Mouse (Mus musculus) layer of hippocampus, postnatal 10 days (tissue): ENCODE measurements around the gene Lpp. TPM values are rescaled to one million over a fixed set of nuclear protein-coding genes. Genes with fewer than 3 reads are reported as not detected.

Experiments used
- DNase-seq, 2 experiments: peaks; one replicate each; pipeline ENCODE4 v3.0.0; 2021; ENCODE audit warnings: low spot score in 2 of 2
- total RNA-seq, 2 experiments: library from RNA; stranded (reverse); gene quantifications; 2 replicates each; pipeline ENCODE4 v1.2.3; 2021

The Lpp gene
- total RNA-seq, 2 experiments from 2014 or later, result 10.9 to 11.2 TPM

GRCm38 (mm10) chr16:24469313-24469712 lies 76.0 kb downstream of the Lpp start:
- no peak for DNase-seq

- no peak for DNase-seq
These were observed 77.3 kb downstream of the Lpp start for GRCm38 (mm10) chr16:24470601-24471000.

DNA sequence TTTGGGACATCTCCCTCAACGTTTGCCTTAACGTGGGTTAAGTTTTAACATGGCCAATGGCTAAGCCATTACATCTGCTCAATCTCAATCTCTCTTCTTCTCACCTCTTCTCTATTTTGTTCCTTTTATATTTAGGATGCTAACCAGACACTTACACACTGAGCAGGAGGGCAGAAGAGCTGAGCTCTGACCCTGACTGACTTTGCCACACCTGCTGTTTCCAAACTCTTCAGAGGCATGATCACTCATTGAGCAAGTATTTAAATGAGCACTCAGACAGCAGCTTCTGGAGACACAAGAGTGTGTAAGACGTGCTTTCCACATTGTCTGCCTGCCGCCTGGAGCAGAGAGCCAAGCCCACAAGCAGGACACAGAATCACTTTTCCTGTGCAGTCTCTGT lies 77.7 kb downstream of the Lpp start:
- no peak for DNase-seq

DNA sequence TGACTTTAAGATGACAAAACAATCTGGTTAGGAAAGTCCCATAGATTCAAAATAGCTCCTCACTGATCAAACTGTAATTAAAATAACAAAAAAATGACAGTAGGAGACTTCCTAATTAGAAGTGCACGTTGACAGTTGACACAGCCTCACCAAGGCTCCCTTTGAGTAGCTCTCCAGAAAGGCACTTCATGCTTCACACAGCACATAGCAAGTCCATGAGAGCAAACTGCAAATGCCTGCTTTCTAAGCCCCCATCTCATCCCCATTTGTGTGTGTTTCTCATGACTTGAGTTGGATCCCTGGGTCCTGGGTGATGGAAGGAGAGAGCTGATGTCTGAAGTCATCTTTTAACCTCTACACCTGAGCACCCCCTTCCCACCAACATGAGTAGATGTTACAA lies 78.5 kb downstream of the Lpp start:
- DNase-seq, result no peak

- no peak for DNase-seq
These were observed 80.7 kb downstream of the Lpp start for GRCm38 (mm10) chr16:24473966-24474365.

DNA sequence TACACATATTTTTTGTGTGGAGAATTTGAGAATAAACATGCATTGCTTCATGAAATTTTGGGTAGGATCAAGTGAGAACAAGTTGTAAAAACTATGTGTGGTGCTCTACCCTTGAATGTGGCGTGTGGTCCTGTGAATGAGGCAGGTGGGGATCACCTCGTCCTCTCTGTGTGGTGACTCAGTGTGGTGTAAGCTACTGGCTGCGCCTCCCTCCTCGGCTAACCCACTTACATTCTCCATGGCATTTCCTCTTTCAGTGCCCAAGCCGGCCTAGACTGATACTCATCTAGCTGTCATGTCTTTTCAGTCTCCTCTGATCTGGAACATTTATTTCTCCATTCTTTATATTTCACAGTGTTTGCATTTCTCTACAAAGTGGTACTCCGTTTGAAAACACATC lies 81.5 kb downstream of the Lpp start:
- DNase-seq, result no peak

GRCm38 (mm10) chr16:24475305-24475947 lies 82.1 kb downstream of the Lpp start:
- DNase-seq, result no peak

DNA sequence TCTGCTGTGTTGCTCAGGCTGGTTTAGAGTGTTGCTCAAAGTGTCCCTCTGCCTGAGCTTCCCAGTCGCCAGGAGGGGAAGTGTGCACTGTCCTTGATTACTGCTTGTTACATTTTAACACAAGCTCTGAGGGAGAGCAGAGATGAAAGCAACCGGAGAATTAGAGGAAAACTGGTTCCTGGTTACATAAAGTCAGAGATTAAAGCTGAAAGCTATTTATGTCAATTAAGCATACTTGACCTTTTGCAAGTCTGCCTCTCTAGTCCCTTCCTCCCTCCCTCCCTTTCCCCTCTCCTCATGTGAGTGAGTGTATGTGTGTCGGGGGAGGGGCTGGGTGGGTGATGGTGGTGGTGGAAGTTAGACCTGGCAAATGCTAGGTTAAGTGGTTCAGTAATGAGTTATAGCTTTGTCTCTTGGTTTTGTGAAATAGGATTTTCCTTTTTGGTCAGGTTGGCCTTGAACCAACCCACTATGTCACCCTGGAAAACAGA lies 83.6 kb downstream of the Lpp start:
- DNase-seq, result no peak

- no peak for DNase-seq
These were observed 84.7 kb downstream of the Lpp start for GRCm38 (mm10) chr16:24478006-24478405.

- no peak for DNase-seq
These were observed 85.5 kb downstream of the Lpp start for GRCm38 (mm10) chr16:24478851-24479250.

- no peak for DNase-seq
These were observed 89.3 kb downstream of the Lpp start for GRCm38 (mm10) chr16:24482648-24483047.

GRCm38 (mm10) chr16:24483527-24484101 lies 90.3 kb downstream of the Lpp start:
- peak; percentile 35 to 44 for DNase-seq

DNA sequence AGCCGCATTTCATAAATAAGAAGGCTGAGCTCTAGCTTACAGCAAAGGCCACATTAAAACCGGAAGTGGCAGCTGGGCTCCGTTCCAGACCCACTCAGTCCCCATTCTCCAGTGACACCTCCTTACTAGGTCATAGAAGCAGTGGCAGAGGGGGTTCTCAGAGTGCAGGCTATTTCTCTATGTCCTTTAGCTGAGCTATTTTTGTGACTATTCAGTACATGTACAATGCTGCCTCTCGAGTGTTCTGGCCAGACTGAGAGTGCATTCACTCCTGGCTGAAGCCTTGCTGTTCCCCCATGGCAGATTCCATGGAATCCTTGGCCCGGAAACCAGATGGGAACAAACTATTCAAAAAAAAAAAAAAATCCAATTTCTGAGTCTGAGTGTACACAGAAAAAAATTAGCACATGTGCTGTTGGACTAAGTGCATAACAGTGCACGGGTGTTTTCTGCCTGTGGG lies 94.5 kb downstream of the Lpp start:
- peak; percentile 54 to 57 for DNase-seq

- DNase-seq, result peak in 1 of 2 experiments; percentile 30
These were observed 96.4 kb downstream of the Lpp start for GRCm38 (mm10) chr16:24489516-24490285.

GRCm38 (mm10) chr16:24490751-24491485 lies 97.6 kb downstream of the Lpp start:
- peak in 1 of 2 experiments; percentile 28 for DNase-seq

DNA sequence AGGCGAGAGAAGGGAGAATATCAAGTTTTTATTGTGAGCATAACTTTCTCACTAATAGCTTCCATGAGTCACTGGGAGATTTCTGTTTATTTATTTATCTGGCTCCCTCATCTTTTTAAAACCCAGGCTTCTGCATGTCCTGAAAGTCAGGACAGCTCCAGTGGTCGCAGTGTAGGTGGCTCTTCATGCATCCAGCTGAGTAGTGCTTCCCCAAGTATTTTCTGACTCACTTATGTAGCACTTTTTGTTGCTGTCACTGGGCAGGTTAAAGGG lies 98.1 kb downstream of the Lpp start:
- no peak for DNase-seq

- no peak for DNase-seq
These were observed 99.1 kb downstream of the Lpp start for GRCm38 (mm10) chr16:24492194-24492940.

- DNase-seq, result no peak
These were observed 101.2 kb downstream of the Lpp start for GRCm38 (mm10) chr16:24494531-24494930.

- no peak for DNase-seq
These were observed 102.2 kb downstream of the Lpp start for GRCm38 (mm10) chr16:24495461-24495860.

- DNase-seq, result no peak
These were observed 103.3 kb downstream of the Lpp start for GRCm38 (mm10) chr16:24496635-24497034.

DNA sequence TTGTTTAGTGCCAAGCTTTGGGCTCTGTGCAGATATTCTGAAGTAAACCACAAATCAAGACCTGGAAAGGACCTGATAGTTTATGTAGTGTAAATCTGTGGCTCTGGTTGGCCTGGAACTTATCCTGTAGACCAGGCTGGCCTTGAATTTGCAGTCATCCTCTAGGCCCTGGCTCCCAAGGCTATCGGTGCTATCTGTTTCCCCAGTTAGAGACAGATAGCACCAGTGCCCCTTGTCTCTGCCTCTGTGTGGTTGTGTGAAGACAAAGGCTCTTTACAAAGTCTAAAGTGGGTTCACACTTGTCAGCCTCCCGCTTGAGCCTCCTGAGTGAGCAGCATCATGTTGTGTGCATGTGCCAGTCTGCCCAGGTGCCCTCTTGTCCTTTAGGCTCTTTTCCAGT lies 104.1 kb downstream of the Lpp start:
- no peak for DNase-seq
